Mouse (Mus musculus) liver (tissue): ENCODE measurements around the gene Slc48a1.

Experiments used
- DNase-seq: peaks from one replicate; pipeline ENCODE4 v3.0.0-alpha.2; 2020; ENCODE audit warnings: mixed read lengths

Slc48a1 gene

DNA sequence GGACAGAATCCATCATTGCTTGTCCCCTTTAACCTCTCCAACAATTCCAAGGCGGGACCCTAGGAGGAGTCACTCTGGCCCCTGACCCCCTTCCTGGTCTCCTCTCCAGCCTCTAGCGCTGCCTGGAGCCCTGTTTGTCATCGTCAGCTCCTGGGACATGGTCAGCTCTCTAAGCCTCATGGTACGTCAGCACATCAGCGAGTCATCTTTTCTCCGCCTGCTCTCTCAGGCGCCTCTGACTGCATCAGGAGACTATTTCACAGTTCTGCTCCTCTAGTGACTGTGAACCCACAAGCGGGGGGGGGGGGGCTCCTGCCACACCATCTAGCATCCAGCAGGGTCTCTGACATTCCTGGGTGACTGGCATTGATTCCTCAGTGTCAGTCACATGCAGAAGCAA lies 23.0 kb upstream of the Slc48a1 start:
- DNase-seq, result no peak

DNA sequence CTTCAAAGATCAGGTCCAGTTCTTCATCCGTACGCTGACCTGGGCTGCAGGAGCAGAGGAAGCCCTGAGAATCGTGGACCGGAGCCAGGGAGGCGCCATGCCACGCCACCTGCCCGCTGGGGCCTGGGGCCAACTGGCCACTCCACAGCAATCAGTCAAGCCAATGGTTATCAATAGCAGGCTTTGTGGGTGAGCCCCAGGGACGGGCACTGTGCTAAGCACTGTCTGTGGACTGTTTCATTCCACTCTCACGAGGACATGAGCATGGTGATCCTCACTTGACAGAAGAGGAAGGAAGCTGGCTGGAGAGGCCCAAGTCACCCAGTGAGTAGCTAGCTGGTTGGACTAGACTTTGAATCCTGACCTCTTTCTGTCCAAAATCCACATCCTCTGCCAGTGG lies 18.3 kb upstream of the Slc48a1 start:
- DNase-seq, result no peak

DNA sequence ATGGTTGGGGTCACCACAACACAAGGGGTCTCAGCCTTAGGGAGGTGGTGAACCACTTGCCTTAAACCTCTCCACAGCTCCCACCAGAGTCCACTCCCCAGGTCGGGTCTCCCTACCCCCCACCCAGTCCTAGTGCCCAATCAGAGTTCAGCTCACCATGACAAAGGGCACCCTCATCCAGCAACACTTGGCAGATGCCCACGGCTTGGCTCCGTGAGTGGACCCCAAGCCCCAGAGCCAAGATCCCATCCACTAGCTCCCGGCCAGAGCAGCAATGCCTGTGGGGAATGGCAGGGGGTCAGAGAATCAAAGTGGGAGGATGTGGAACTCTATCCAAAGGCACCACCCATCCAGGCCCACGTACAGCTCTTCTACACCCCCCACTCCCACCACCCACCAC lies 17.4 kb upstream of the Slc48a1 start:
- DNase-seq, result no peak

GRCm38 (mm10) chr15:97761438-97761837 lies 16.9 kb upstream of the Slc48a1 start:
- DNase-seq, result no peak

DNA sequence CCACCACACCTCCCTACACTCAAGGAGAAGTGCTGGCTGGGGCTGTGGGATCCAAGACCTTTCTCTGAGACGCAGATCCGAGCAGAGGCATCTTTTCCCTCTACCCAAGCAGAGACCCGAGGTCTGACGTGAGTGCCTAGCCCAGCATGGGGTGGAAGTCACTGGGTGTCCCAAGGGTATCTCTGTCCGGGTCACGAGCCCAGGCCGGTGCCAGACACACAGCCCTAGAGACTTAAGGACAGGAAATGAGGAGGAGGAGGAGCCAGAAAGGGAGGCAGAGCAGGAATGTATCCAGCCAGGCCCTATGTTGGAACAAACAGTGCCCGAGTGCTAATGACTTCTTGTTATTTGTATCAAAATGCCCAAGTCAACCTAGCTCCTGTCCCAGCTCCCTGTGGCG lies 15.6 kb upstream of the Slc48a1 start:
- no peak for DNase-seq

- DNase-seq, result no peak
Measured at GRCm38 (mm10) chr15:97763256-97764049, 14.9 kb upstream of the Slc48a1 start.

GRCm38 (mm10) chr15:97764532-97764931 lies 13.8 kb upstream of the Slc48a1 start:
- DNase-seq, result no peak

DNA sequence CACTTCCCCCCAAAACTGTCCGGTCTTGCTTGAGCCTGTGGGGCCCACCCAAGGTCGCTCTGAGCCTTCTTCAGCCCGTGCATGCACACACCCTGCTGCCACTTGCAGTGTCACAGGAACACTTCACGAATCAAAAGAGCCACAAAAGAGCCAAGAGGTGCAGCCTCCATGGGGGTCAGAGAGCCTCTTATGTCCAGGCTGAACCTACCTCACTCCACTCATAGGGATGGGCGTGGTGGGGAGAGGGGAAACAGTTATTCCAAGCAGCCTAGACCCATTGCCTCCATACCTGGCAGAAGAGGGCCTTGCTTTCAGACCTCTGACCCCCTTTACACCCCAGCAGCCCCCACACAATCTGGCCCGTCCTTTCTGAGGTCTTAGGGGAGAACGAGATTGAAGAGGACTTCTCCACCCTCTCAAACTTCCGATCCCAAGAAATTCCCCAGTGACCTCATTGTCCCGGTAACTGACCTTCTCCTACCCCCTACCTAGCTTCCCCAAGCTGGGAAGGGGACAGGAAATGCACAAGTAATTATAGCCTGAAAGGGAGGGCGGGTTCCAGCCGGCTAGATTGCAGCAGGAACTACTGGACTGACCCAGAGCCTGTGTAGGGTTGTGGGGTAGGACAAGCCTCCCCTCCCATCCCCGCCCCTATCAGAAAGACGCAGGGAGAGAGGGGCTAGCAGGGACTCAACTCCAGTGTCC lies 13.1 kb upstream of the Slc48a1 start:
- no peak for DNase-seq

GRCm38 (mm10) chr15:97766194-97766593 lies 12.1 kb upstream of the Slc48a1 start:
- no peak for DNase-seq

DNA sequence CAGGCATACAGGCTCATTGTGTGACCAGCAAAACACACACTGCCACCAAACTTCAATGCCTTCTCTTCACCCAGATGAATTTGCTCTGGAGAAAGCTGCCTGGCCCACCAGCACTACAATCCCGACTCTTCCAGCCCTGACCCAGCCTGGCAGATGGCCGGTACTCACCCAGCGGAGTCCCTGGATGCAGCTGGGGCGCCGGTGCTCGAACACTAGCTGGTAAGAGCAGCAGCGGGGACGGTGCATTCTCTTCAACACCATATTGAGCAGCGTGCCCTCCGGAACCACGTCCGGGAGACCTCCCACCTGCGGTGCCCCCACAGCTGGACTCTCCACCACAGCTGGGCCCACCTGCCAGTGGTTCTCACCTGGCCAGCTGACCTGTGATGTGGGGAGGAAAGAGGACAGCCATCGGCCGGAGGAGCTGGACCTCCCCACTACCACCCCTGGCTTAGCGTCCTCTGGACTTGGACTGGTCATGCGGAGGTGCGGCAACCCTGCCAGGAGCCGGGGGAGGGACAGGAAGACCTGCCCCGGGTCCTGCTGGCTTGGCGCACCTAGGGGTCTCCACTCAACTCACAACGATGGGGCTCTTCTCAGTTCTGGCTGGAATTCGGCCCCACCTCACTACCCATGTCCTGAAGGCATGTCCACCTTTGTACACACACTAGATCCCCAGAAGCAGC lies 11.6 kb upstream of the Slc48a1 start:
- no peak for DNase-seq

DNA sequence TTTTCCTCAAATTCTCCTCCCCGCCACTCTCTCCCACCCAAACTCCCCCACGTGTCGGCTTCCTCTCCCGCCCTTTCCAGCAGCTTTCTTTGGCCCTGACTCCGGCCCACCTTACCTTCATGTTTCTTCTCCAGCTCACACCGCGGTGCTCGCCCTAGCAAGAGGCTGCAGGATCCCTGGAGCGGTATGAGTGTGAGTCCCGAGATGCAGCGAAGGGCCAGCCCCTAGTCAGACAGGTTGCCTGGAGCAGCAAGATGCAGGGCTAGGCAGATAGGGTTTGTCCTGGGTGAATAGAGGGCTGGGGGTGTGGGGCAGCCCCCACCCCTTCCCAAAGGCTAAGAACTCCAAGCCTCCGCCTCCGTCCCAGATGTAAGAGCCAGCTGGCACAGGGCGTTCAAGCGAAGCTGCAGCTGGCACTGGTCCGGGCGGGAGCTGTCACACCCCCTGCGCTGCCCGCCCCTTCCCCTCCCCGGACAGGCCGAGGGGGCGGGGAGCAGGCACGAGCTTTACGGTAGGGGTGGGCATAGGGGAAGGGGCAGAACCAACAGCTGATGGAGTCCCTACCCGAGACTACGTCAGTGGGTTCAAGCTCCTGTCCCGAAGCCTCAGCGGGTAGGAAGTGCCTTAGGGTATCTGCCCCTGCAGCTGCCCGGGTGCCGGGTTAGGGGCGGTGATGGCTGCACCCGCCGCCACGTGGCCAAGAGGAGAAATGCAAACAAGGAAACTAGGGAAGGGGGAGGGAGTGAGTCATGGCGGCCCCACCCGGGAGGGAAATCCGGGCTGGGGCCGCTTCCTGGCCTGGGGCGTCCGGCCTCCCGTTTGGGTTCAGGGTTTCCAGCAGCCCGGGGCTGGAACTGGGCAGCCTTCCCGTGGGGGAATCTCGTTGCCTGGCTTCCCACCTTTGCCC lies 10.8 kb upstream of the Slc48a1 start, which contains the start of gene Rapgef3:
TSS of gene Rapgef3 (minus strand) at position 693 of the 907 bp plus-strand sequence.
- peak; percentile 73 for DNase-seq

DNA sequence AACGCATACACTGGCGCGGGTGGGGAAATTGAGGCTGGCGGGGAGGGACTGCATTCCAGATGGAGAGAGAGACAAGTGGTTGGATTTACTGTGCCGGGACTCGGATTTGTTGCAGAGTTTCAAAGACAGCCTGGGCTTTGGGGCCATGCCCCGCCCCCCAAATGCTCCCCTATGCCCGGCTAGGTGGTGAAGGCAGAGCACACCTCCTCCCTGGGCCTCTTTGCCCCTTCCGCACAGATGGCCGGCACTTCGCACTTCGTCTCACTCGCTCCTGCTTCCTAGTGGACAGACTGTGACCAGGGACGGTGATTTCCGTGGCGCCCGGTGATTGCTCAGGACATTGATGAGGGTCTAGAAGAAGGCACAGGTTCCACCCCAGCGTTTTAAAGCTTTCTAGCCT lies 10.1 kb upstream of the Slc48a1 start:
- DNase-seq, result no peak

GRCm38 (mm10) chr15:97770280-97770679 lies 8.0 kb upstream of the Slc48a1 start:
- DNase-seq, result no peak

- peak; percentile 59 for DNase-seq
Measured at GRCm38 (mm10) chr15:97773108-97773507, 5.2 kb upstream of the Slc48a1 start.

DNA sequence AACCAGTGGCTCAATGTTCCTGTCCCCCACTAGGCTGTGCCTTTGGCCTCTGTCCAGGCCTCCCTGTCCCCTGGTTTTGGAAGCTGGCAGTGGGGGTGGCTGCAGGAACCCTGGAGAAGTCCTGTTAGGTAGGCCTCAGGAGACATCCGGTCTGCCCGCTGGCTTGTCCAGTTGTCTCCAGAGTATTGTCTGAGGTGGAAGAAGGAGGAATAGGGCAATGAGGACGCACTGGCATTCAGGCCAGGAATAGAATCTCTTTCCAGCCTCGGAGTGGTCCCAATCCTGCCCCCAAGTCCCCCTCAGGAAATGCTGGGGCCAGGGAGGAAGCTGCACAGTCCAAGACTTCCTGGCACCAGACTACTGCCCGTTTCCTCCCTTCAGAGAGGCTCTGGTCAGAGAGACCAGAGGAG lies 4.4 kb upstream of the Slc48a1 start:
- peak; percentile 18 for DNase-seq

DNA sequence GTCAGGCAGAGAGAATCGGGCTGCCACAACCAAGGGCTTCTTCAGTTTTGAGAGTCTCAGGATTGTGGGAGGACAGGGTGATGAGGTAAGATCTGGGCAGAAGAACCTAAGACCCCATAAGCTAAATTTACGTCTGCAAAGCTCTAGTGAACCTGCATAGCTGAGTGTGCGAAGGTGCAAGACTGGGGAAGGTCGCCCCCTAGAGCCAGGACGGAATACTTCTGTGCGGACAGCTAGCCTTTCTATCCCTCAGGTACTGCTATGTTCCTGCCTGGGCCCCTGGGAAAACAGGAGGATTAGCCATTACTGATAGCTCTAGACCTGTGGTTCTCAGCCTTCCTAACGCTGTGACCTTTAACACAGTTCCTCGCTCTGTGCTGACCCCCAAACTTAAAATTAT lies 1.8 kb upstream of the Slc48a1 start:
- DNase-seq, result peak; percentile 70

DNA sequence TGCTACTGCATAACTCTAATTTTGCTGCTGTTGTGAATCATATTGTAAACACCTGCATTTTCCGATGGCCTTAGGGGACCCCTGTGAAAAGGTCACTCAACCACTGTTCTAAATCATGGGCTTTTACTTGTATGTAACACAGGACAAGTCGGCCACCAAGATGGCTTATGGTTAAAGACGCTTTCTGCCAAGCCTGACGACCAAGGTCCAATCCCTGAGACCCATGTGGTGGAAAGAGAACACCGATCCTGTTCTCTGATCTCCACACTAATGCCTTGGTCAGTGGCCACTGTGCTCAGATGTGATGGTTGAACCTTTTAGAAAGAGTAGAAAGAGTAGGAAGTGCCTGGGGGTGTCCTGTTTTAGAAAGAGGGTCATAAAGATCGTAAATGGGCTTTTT lies 1.4 kb upstream of the Slc48a1 start:
- DNase-seq, result no peak

DNA sequence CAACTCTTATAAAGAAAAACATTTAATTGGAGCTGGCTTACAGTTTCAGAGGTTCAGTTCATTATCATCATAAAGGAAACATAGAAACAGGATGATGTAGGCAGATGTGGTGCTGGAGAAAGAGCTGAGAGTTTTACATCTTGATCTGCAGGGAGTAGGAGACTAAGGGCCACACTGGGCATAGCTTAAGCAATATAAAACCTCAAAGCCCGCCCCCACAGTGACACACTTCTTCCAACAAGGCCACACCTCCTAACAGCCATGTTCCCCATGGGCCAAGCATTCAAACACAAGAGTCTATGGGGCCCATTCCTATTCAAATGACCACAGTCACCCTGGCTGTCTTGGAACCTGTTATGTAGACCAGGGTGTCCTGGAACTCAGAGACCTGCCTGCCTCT lies 1.3 kb downstream of the Slc48a1 start:
- DNase-seq, result no peak

GRCm38 (mm10) chr15:97780611-97781031 lies 2.3 kb downstream of the Slc48a1 start:
- DNase-seq, result no peak

DNA sequence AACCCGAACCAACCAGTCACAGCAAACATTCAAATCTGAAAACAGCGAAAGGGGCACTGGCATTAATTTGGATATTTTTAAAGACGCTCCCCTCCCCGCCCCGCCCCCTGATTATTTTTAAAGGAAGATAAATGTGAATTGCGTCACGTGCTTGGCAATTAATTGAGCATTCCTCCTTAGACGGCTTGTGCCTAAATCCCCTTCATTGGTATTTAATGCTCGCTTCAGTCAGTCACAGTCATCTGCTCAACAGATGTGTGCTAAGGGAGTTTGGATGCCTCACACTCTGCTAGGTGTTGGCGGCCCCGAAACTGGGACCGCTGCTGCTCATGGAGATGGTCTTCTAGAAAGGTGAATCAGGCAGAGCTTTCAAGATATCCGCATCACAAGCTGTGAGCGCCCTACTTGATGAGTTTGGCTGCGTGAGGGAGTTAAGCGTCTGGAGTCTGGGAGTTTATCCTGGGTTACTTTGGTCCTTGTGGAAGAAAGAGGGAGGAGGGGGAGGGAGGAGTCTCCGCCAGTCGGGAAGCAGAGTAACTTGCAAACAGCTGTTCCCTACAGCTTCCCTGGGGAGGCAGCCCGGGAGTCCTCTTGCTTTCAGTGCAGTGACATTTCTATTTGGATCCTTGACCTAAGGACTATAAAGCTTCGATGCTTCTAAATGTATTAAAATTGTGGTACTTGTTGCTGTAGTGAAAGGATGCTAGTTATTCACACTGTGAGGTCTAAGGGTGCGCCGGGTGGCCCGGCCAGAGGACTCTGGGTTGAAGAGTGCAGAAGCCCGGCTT lies 3.8 kb downstream of the Slc48a1 start:
- DNase-seq, result peak; percentile 28

DNA sequence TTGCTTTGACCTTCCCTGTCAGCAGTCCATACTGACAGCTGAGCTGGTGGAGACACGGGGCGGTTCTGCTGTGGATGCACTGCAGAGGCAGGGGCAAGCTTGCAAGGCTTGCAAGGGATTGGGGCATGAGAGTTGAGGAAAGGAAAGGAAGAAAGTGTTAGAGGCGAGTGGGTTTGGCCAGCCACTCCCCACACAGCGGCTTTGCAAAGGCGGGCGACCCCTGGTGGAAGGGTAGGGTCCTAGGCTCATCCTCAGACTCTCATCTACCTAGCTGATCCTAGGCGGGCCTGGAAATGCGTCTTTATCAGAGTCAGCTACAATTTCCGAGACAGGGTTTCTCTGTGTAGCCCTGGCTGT lies 4.4 kb downstream of the Slc48a1 start:
- DNase-seq, result peak; percentile 85

GRCm38 (mm10) chr15:97784092-97784559 lies 5.8 kb downstream of the Slc48a1 start:
- DNase-seq, result peak; percentile 96
